Mouse (Mus musculus) CH12.LX (cell line): Measurements from ENCODE around the gene Cacng4.

Experiments used
- CTCF ChIP-seq, 2 experiments: IDR thresholded peaks in 1 of 2; conservative IDR thresholded peaks in 1 of 2; 2 replicates each; pipeline ENCODE4 v1.5.1; 2011 to 2012; ENCODE audit warnings: low read depth in 2 of 2, low read length in 2 of 2, improper control_type of control experiment in 1 of 2, inconsistent platforms in 1 of 2, mild to moderate bottlenecking in 1 of 2, moderate library complexity in 1 of 2
- JUND ChIP-seq: conservative IDR thresholded peaks from 2 replicates; pipeline ENCODE4 v1.6.1; 2011; ENCODE audit warnings: low read depth, low read length, improper control_type of control experiment
- MAX ChIP-seq: IDR thresholded peaks from 2 replicates; pipeline ENCODE4 v1.6.1; 2011; ENCODE audit warnings: low read length, improper control_type of control experiment

- TF ChIP-seq CTCF (conservative IDR thresholded peaks at IDR 0.05 in 1 of 2, IDR thresholded peaks at IDR 0.05 in 1 of 2; ENCODE audit: low read depth in 2 of 2, low read length in 2 of 2) = peak in 1 of 2 experiments; percentile 40; a peak in 2 of 4 replicates
- TF ChIP-seq MAX = no peak
- TF ChIP-seq JUND = no peak
Observed at GRCm38 (mm10) chr11:107734133-107734532, 60.2 kb downstream of the Cacng4 start.
